ENCODE assay signal across 5 mouse cellular contexts in the genomic region with DNA sequence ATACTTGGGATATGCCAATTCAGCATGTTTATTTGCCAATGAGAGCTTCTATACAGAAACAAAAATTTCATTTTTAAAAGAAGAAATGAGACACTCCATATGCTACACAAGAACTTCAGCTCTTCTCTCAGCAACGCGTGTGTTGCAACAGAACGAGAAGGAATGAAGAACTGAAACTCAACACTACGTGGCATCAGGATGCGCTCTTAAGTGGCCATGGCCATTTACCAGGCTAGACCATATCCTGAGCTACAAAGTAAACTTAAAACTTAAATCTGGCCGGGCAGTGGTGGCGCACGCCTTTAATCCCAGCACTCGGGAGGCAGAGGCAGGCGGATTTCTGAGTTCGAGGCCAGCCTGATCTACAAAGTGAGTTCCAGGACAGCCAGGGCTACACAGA. TPM values are rescaled to one million over a fixed set of nuclear protein-coding genes. Genes with fewer than 3 reads are reported as not detected.
A peak's percentile ranks its signal among the peaks of the same experiment; 100 is the strongest.
DNase-seq lines count a peak whose midpoint lies in the region; ATAC-seq and TF ChIP-seq lines count a peak whose summit lies in the region.
"Not testable (repeated sequence)": the region's sequence is repeated elsewhere in the genome, so short reads cannot be mapped to it uniquely, and the experiment has no call there.

No protein-coding gene starts in this region.

- H3K9me3 ChIP-seq in lung, postnatal 0 days (ENCODE audit: low read length): not testable (repeated sequence)

- TF ChIP-seq CTCF in liver, adult 2 months (IDR thresholded peaks at IDR 0.05; ENCODE audit: low read depth, low read length); lung, postnatal 0 days (IDR thresholded peaks at IDR 0.05): not testable (repeated sequence)

- H3K4me1 ChIP-seq in liver, adult 2 months (ENCODE audit: control insufficient read depth, insufficient read depth, low read length); lung, postnatal 0 days (ENCODE audit: insufficient read depth, low read depth, low read length): not testable (repeated sequence)

- TF ChIP-seq POLR2A in liver, adult 2 months (IDR thresholded peaks at IDR 0.05; ENCODE audit: extremely low read depth, insufficient read depth, low read length): not testable (repeated sequence)

- not testable (repeated sequence) for TF ChIP-seq EP300 in lung, postnatal 0 days (IDR thresholded peaks at IDR 0.05)

- H3K27ac ChIP-seq in liver, adult 2 months (replicated peaks; ENCODE audit: insufficient read depth, low read depth, low read length); lung, postnatal 0 days (ENCODE audit: low read length): not testable (repeated sequence)

- H3K4me2 ChIP-seq in lung, postnatal 0 days (replicated peaks; ENCODE audit: low read depth, low read length): not testable (repeated sequence)

- not testable (repeated sequence) for H3K4me3 ChIP-seq in liver, adult 2 months (ENCODE audit: insufficient read depth, low read depth, low read length); lung, postnatal 0 days (ENCODE audit: low read depth, low read length)

- not testable (repeated sequence) for H3K27me3 ChIP-seq in liver, adult 2 months (ENCODE audit: control insufficient read depth, insufficient read depth, low read length); lung, postnatal 0 days (replicated peaks; ENCODE audit: insufficient read depth, low read length)

- 89% methylated on average over 11 of the region's 11 CpGs for WGBS in liver, adult 2 months
- 95% methylated on average over 11 of the region's 11 CpGs for WGBS in lung, postnatal 0 days

- not testable (repeated sequence) for H3K9ac ChIP-seq in liver, adult 2 months (ENCODE audit: low read depth, low read length); lung, postnatal 0 days (replicated peaks; ENCODE audit: low read depth)

- ATAC-seq in common myeloid progenitor, adult 5-6 weeks (replicated peaks; ENCODE audit: low read depth, poor library complexity, severe bottlenecking): peak; percentile 82
- not testable (repeated sequence) for ATAC-seq in lung, postnatal 0 days
- peak; percentile 95 for ATAC-seq in megakaryocyte progenitor cell, adult 5-6 weeks (replicated peaks; ENCODE audit: poor library complexity)
- ATAC-seq in monocyte, adult 5-6 weeks (replicated peaks; ENCODE audit: insufficient number of reproducible peaks, low FRiP score, low TSS enrichment, poor library complexity, severe bottlenecking): peak; percentile 85

- H3K36me3 ChIP-seq in liver, adult 2 months (ENCODE audit: control insufficient read depth, insufficient read depth, low read length): peaks cover 59% of the 10 kb centered on the region
- peaks cover 65% of the 10 kb centered on the region for H3K36me3 ChIP-seq in lung, postnatal 0 days (ENCODE audit: insufficient read depth, low read length)

- peak; percentile 31 for DNase-seq in liver, adult 2 months (ENCODE audit: extremely low read depth, low read depth, low spot score)
- peak; percentile 27 for DNase-seq in lung, postnatal 0 days (ENCODE audit: low spot score)

- not testable (repeated sequence) for H3K79me2 ChIP-seq in liver, adult 2 months (ENCODE audit: control insufficient read depth, insufficient read depth, low read length)

RNA-seq across cellular contexts. Expression of a gene that starts 43.9 kb away (rescaled TPM):
- 26.8 and 33.6 TPM in 2 replicates for total RNA-seq in common myeloid progenitor, adult 5-6 weeks (2017)
- total RNA-seq in liver, adult 2 months (2014; rRNA removed): 17.8 and 19.5 TPM in 2 replicates
- 7.2 and 9.3 TPM in 2 replicates for polyA plus RNA-seq in liver, adult 2 months (2012; rRNA removed)
- 36.0 and 40.2 TPM in 2 replicates for polyA plus RNA-seq in lung, postnatal 0 days (2015; fragmentation: Nextera tagmentation; extraction: Ambion mirVana)
- 55.1 and 56.7 TPM in 2 replicates for total RNA-seq in megakaryocyte progenitor cell, adult 5-6 weeks (2015)
- total RNA-seq in megakaryocyte progenitor cell, adult 5-6 weeks (2017): 32.1 and 35.4 TPM in 2 replicates
- total RNA-seq in monocyte, adult 5-6 weeks (2017): 45.5 to 55.8 TPM (median 54.9 TPM) in 3 replicates
